Mouse (Mus musculus): ENCODE data around the gene Ccdc85c. TPM values are rescaled to one million over a fixed set of nuclear protein-coding genes. Genes with fewer than 3 reads are reported as not detected.

Gene Ccdc85c
- polyA plus RNA-seq, 1 experiment from 2014 or later = 7.0 TPM

DNA sequence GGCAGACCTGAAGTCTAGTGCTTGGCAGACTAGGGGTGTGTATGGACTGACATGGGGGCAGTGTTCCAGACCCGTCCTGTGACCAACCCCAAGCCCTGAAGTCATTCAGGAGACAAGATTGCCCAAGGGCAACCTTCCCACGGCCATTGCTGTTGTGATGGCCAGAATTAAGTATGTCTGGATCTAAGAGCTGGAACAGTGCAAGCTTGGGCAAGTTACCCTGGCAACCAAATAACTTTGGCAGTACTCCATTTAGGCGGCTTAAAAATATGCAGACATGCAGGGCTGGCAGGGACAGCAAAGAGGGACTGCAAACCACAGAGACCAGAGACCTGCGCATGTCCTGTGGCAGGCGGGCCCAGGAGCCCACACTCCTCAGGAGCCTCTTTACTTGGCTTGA lies 35.8 kb downstream of the Ccdc85c start:
- no peak for TF ChIP-seq CTCF (IDR thresholded peaks at IDR 0.05; ENCODE audit: low read depth)
- TF ChIP-seq EP300 (optimal IDR thresholded peaks at IDR 0.05) = no peak
- Histone ChIP-seq H3K4me2 (replicated peaks; ENCODE audit: low read depth) (no peak overlapping the region), H3K4me3 (ENCODE audit: low read depth, low read length) (no peak overlapping the region), H3K36me3 (ENCODE audit: control insufficient read depth, insufficient read depth, low read length) (no peaks in the 10 kb centered on the region), H3K9ac (ENCODE audit: low read length) (no peak overlapping the region), H3K27me3 (ENCODE audit: control insufficient read depth, insufficient read depth, low read length) (no peaks in the 10 kb centered on the region), H3K4me1 (replicated peaks; ENCODE audit: control insufficient read depth, insufficient read depth) (peaks cover 9% of the 10 kb centered on the region), H3K9me3 (ENCODE audit: control insufficient read depth, low read length) (no peaks in the 10 kb centered on the region), H3K27ac (replicated peaks) (no peak overlapping the region)
- ATAC-seq (ENCODE audit: low FRiP score, low TSS enrichment) (no peak), DNase-seq (ENCODE audit: low spot score) (no peak)
- 39% methylated on average over 5 of the region's 5 CpGs for WGBS

DNA sequence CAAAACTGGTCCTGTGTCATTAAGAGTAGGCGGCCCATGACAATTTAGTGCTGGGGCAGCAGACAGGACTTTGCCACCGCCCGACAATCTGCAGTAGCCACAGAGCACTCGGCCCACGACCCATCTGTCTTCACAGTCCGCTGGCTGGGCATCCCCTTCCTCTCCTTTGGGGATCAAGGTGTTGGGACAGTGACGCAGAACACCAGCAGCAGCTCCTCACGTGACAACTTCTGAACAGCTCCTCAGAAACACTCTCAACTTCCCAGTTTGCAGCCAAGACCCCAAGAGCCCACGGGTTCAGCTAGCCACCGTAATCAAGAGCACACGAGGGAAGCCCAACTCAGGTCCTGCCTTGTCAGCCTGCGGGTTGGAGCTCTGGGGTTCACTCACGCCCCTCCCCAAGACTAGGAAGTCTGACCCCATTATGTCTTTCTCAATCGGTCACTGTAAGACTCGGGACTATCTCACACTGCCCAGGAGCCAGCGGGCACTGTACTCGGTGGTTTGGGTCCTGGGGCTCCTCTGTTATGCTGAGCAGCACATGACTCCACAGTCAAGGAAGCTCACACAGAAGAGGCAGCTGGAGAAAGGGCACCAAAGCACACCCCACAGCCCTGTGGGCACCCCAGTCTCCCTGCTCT lies 36.7 kb downstream of the Ccdc85c start:
- no peak overlapping the region for H3K4me2 ChIP-seq (replicated peaks; ENCODE audit: low read depth)
- no peak overlapping the region for H3K27ac ChIP-seq (replicated peaks)
- no peaks in the 10 kb centered on the region for H3K36me3 ChIP-seq (ENCODE audit: control insufficient read depth, insufficient read depth, low read length)
- WGBS = 86% methylated on average over 17 of the region's 17 CpGs
- no peak for DNase-seq (ENCODE audit: low spot score)
- ATAC-seq (ENCODE audit: low FRiP score, low TSS enrichment) = no peak
- H3K9me3 ChIP-seq (ENCODE audit: control insufficient read depth, low read length) = no peaks in the 10 kb centered on the region
- H3K9ac ChIP-seq (ENCODE audit: low read length) = no peak overlapping the region
- H3K27me3 ChIP-seq (ENCODE audit: control insufficient read depth, insufficient read depth, low read length) = no peaks in the 10 kb centered on the region
- TF ChIP-seq CTCF (IDR thresholded peaks at IDR 0.05; ENCODE audit: low read depth) = no peak
- H3K4me1 ChIP-seq (replicated peaks; ENCODE audit: control insufficient read depth, insufficient read depth) = peaks cover 7% of the 10 kb centered on the region
- H3K4me3 ChIP-seq (ENCODE audit: low read depth, low read length) = no peak overlapping the region

DNA sequence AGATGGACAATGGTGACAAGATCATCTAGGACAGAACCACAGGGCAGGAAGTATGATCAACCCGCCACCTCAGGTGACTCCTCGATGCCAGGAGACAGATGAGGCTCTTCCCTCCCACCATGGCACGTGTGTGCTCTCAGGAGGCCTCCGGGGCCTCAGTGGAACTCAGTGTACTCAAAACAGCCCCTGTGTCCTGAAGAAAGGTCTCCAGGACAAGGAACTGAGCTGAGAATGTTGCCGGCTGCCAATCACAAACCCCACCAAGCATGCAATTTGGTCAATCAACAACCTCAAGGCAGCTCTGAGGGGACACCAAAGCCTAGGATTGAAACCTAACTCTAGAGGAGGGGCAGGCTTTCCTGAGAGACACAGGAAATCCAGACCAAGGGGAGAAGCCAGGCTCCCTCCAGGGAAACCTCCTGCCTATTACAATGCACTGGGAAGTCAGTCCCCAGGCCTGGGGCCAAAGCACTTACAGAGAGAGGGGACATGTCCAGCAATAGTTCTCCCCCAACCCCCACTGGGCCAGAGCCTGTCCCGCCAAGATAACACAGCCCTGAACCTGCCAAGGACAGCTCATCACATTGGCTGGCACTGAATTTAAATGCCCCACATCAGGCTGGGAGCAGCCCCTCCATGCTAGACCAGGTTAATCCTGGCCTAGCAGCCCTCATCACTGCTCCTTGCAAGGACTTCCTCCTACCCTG lies 37.8 kb downstream of the Ccdc85c start:
- Histone ChIP-seq H3K9me3 (ENCODE audit: control insufficient read depth, low read length) (no peaks in the 10 kb centered on the region), H3K27ac (replicated peaks) (peak overlapping the region; percentile 71; the same call in 1 of the 2 replicates), H3K4me2 (replicated peaks; ENCODE audit: low read depth) (no peak overlapping the region), H3K4me3 (ENCODE audit: low read depth, low read length) (no peak overlapping the region), H3K9ac (ENCODE audit: low read length) (no peak overlapping the region), H3K27me3 (ENCODE audit: control insufficient read depth, insufficient read depth, low read length) (no peaks in the 10 kb centered on the region), H3K36me3 (ENCODE audit: control insufficient read depth, insufficient read depth, low read length) (no peaks in the 10 kb centered on the region), H3K4me1 (replicated peaks; ENCODE audit: control insufficient read depth, insufficient read depth) (peaks cover 7% of the 10 kb centered on the region)
- TF ChIP-seq EP300 (optimal IDR thresholded peaks at IDR 0.05) (no peak), CTCF (IDR thresholded peaks at IDR 0.05; ENCODE audit: low read depth) (no peak)
- 76% methylated on average over 6 of the region's 6 CpGs for WGBS
- ATAC-seq (ENCODE audit: low FRiP score, low TSS enrichment) (no peak), DNase-seq (ENCODE audit: low spot score) (no peak)

DNA sequence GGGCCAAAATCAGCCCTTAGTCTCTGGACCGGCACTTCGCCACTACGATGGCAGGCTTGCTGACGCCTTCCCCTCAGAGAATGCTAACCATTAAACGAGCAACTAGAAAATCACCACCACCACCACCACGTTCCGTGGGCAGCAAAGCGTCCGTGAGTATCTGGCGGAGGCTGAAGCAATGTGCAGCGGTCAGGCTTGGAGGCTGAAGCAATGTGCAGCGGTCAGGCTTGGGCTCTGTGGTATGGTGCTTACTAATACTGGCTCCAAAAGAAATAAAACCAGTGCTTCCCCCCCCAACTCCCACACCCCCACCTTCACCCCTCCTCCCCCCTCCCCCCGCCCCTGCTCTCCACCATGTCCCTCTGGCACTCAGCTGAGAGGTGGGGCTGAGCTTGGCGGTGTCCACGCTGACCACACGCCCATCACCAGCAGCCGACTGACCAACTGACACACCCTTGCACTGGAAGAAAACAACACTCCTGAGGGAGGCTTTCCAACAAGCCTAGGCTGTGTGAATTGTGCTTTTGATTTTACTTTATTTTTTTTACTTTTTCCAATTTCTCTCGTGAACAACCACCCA lies 39.2 kb downstream of the Ccdc85c start:
- Histone ChIP-seq H3K27ac (replicated peaks) (peak overlapping the region; percentile 71), H3K9me3 (ENCODE audit: control insufficient read depth, low read length) (no peaks in the 10 kb centered on the region), H3K4me2 (replicated peaks; ENCODE audit: low read depth) (no peak overlapping the region), H3K36me3 (ENCODE audit: control insufficient read depth, insufficient read depth, low read length) (no peaks in the 10 kb centered on the region), H3K4me1 (replicated peaks; ENCODE audit: control insufficient read depth, insufficient read depth) (peaks cover 7% of the 10 kb centered on the region; the same call in 1 of the 2 replicates), H3K9ac (ENCODE audit: low read length) (no peak overlapping the region), H3K27me3 (ENCODE audit: control insufficient read depth, insufficient read depth, low read length) (no peaks in the 10 kb centered on the region), H3K4me3 (ENCODE audit: low read depth, low read length) (no peak overlapping the region)
- TF ChIP-seq EP300 (optimal IDR thresholded peaks at IDR 0.05) (no peak), CTCF (IDR thresholded peaks at IDR 0.05; ENCODE audit: low read depth) (no peak)
- 60% methylated on average over 18 of the region's 18 CpGs for WGBS
- no peak for DNase-seq (ENCODE audit: low spot score)
- no peak for ATAC-seq (ENCODE audit: low FRiP score, low TSS enrichment)

- Histone ChIP-seq H3K4me2 (replicated peaks; ENCODE audit: low read depth) (no peak overlapping the region), H3K4me3 (ENCODE audit: low read depth, low read length) (no peak overlapping the region), H3K36me3 (ENCODE audit: control insufficient read depth, insufficient read depth, low read length) (no peaks in the 10 kb centered on the region), H3K9me3 (ENCODE audit: control insufficient read depth, low read length) (no peaks in the 10 kb centered on the region), H3K4me1 (replicated peaks; ENCODE audit: control insufficient read depth, insufficient read depth) (peaks cover 7% of the 10 kb centered on the region; the same call in 1 of the 2 replicates), H3K27me3 (ENCODE audit: control insufficient read depth, insufficient read depth, low read length) (no peaks in the 10 kb centered on the region), H3K27ac (replicated peaks) (peak overlapping the region; percentile 88), H3K9ac (ENCODE audit: low read length) (no peak overlapping the region)
- ATAC-seq (ENCODE audit: low FRiP score, low TSS enrichment) = peak; percentile 84
- WGBS = 55% methylated on average over 14 of the region's 14 CpGs
- DNase-seq (ENCODE audit: low spot score) = peak; percentile 86
- TF ChIP-seq CTCF (IDR thresholded peaks at IDR 0.05; ENCODE audit: low read depth) (peak; percentile 10; the same call in 1 of the 2 replicates), EP300 (optimal IDR thresholded peaks at IDR 0.05) (no peak)
Observed at GRCm38 (mm10) chr12:108234832-108235602, 40.2 kb downstream of the Ccdc85c start.

All from stomach, postnatal 0 days (tissue).